Mouse (Mus musculus): Measurements from ENCODE around the gene Nexn. TPM values are rescaled to one million over a fixed set of nuclear protein-coding genes. Genes with fewer than 3 reads are reported as not detected.
"Not testable (repeated sequence)": the region's sequence is repeated elsewhere in the genome, so short reads cannot be mapped to it uniquely, and the experiment has no call there.

The Nexn gene
- 35.8 and 37.5 TPM in 2 replicates for polyA plus RNA-seq (2015; fragmentation: Nextera tagmentation; extraction: Ambion mirVana)

GRCm38 (mm10) chr3:152266036-152266421, at the start of gene Nexn:
Gene Nexn (minus strand): TSS chr3:152266350.
- Histone ChIP-seq H3K4me3 (replicated peaks) (peak within 1 kb of the TSS; percentile 54), H3K27me3 (replicated peaks) (no peaks in the 10 kb centered on the region; the same call in 1 of the 2 replicates), H3K36me3 (no peaks in the 10 kb centered on the region), H3K9me3 (no peaks in the 10 kb centered on the region), H3K4me2 (peak within 1 kb of the TSS; percentile 91), H3K9ac (peak within 1 kb of the TSS; percentile 37), H3K27ac (peak within 1 kb of the TSS; percentile 73), H3K4me1 (0 out of 2 replicates have a peak, but pooled peaks cover 11% of the 10 kb centered on the region)
- WGBS: 5% methylated on average over 13 of the region's 13 CpGs
- ATAC-seq (ENCODE audit: insufficient read depth, low FRiP score, low read depth): peak; percentile 42; the same call in 1 of the 2 replicates

GRCm38 (mm10) chr3:152315613-152316012, 49.5 kb upstream of the Nexn start:
- peak; percentile 86 for ATAC-seq (ENCODE audit: insufficient read depth, low FRiP score, low read depth)
- Histone ChIP-seq H3K27ac (no peak overlapping the region), H3K4me3 (replicated peaks) (no peak overlapping the region), H3K27me3 (replicated peaks) (no peaks in the 10 kb centered on the region), H3K9me3 (no peaks in the 10 kb centered on the region), H3K4me1 (no peaks in the 10 kb centered on the region), H3K4me2 (no peak overlapping the region), H3K9ac (no peak overlapping the region), H3K36me3 (no peaks in the 10 kb centered on the region)
- 8% methylated on average over 7 of the region's 7 CpGs for WGBS

GRCm38 (mm10) chr3:152314666-152315065, 48.5 kb upstream of the Nexn start:
- not testable (repeated sequence) for ATAC-seq (ENCODE audit: insufficient read depth, low FRiP score, low read depth)
- 78% methylated on average over 14 of the region's 14 CpGs for WGBS

GRCm38 (mm10) chr3:152309250-152309645, 43.1 kb upstream of the Nexn start:
- Histone ChIP-seq H3K36me3 (no peaks in the 10 kb centered on the region), H3K9ac (no peak overlapping the region), H3K4me1 (peaks cover 19% of the 10 kb centered on the region), H3K27ac (peak overlapping the region; percentile 94), H3K27me3 (replicated peaks) (no peaks in the 10 kb centered on the region), H3K4me3 (replicated peaks) (no peak overlapping the region), H3K9me3 (no peaks in the 10 kb centered on the region), H3K4me2 (peak overlapping the region; percentile 23; the same call in 1 of the 2 replicates)
- 0 out of 2 replicates have a peak, but pooled peaks have one; percentile 23 for ATAC-seq (ENCODE audit: insufficient read depth, low FRiP score, low read depth)
- 74% methylated on average over 9 of the region's 9 CpGs for WGBS

More at GRCm38 (mm10) chr3:152314666-152315065, 48.5 kb upstream of the Nexn start:
- H3K9me3 ChIP-seq; H3K4me3 ChIP-seq (replicated peaks); H3K9ac ChIP-seq; H3K4me1 ChIP-seq; H3K27me3 ChIP-seq (replicated peaks); H3K36me3 ChIP-seq; H3K27ac ChIP-seq; H3K4me2 ChIP-seq: not testable (repeated sequence)

- H3K4me3 ChIP-seq (replicated peaks): no peak overlapping the region
- H3K4me2 ChIP-seq: peak overlapping the region; percentile 23; the same call in 1 of the 2 replicates
- peaks cover 25% of the 10 kb centered on the region for H3K4me1 ChIP-seq
- ATAC-seq (ENCODE audit: insufficient read depth, low FRiP score, low read depth): peak; percentile 91
- no peaks in the 10 kb centered on the region for H3K27me3 ChIP-seq (replicated peaks)
- no peaks in the 10 kb centered on the region for H3K36me3 ChIP-seq
- H3K9me3 ChIP-seq: no peaks in the 10 kb centered on the region
- H3K9ac ChIP-seq: no peak overlapping the region
- H3K27ac ChIP-seq: peak overlapping the region; percentile 94
- WGBS: 13% methylated on average over 10 of the region's 10 CpGs
Measured at GRCm38 (mm10) chr3:152308485-152309249, 42.5 kb upstream of the Nexn start.

GRCm38 (mm10) chr3:152305971-152306370, 39.8 kb upstream of the Nexn start:
- ATAC-seq (ENCODE audit: insufficient read depth, low FRiP score, low read depth): no peak
- Histone ChIP-seq H3K27me3 (replicated peaks) (no peaks in the 10 kb centered on the region), H3K36me3 (peaks cover 2% of the 10 kb centered on the region; the same call in 1 of the 2 replicates), H3K9ac (no peak overlapping the region), H3K4me1 (peaks cover 26% of the 10 kb centered on the region), H3K27ac (no peak overlapping the region), H3K4me3 (replicated peaks) (no peak overlapping the region), H3K9me3 (no peaks in the 10 kb centered on the region), H3K4me2 (no peak overlapping the region)
- WGBS: 88% methylated on average over 4 of the region's 4 CpGs

- H3K36me3 ChIP-seq: peaks cover 6% of the 10 kb centered on the region; the same call in 1 of the 2 replicates
- no peak overlapping the region for H3K27ac ChIP-seq
- H3K9ac ChIP-seq: no peak overlapping the region
- WGBS: 66% methylated on average over 8 of the region's 8 CpGs
- no peak overlapping the region for H3K4me3 ChIP-seq (replicated peaks)
- H3K9me3 ChIP-seq: no peaks in the 10 kb centered on the region
- no peak overlapping the region for H3K4me2 ChIP-seq
- peaks cover 26% of the 10 kb centered on the region for H3K4me1 ChIP-seq
- ATAC-seq (ENCODE audit: insufficient read depth, low FRiP score, low read depth): no peak
- no peaks in the 10 kb centered on the region for H3K27me3 ChIP-seq (replicated peaks)
Measured at GRCm38 (mm10) chr3:152305080-152305479, 38.9 kb upstream of the Nexn start.

- Histone ChIP-seq H3K36me3 (peaks cover 6% of the 10 kb centered on the region; the same call in 1 of the 2 replicates), H3K9ac (no peak overlapping the region), H3K4me1 (peaks cover 22% of the 10 kb centered on the region), H3K27ac (peak overlapping the region; percentile 48; the same call in 1 of the 2 replicates), H3K9me3 (no peaks in the 10 kb centered on the region), H3K4me2 (no peak overlapping the region), H3K4me3 (replicated peaks) (no peak overlapping the region), H3K27me3 (replicated peaks) (no peaks in the 10 kb centered on the region)
- WGBS: 36% methylated on average over 6 of the region's 6 CpGs
- no peak for ATAC-seq (ENCODE audit: insufficient read depth, low FRiP score, low read depth)
Measured at GRCm38 (mm10) chr3:152304093-152304815, 38.1 kb upstream of the Nexn start.

GRCm38 (mm10) chr3:152302991-152303390, 36.8 kb upstream of the Nexn start:
- 0 out of 2 replicates have a peak, but pooled peaks have one; percentile 5 for ATAC-seq (ENCODE audit: insufficient read depth, low FRiP score, low read depth)
- H3K4me3 ChIP-seq (replicated peaks): no peak overlapping the region
- peaks cover 6% of the 10 kb centered on the region; the same call in 1 of the 2 replicates for H3K36me3 ChIP-seq
- peaks cover 13% of the 10 kb centered on the region; the same call in 1 of the 2 replicates for H3K4me1 ChIP-seq
- H3K27ac ChIP-seq: no peak overlapping the region
- H3K9ac ChIP-seq: no peak overlapping the region
- H3K9me3 ChIP-seq: no peaks in the 10 kb centered on the region
- no peak overlapping the region for H3K4me2 ChIP-seq
- WGBS: 59% methylated on average over 9 of the region's 9 CpGs
- H3K27me3 ChIP-seq (replicated peaks): no peaks in the 10 kb centered on the region

- Histone ChIP-seq H3K27ac (no peak overlapping the region), H3K9ac (no peak overlapping the region), H3K36me3 (peaks cover 6% of the 10 kb centered on the region; the same call in 1 of the 2 replicates), H3K9me3 (no peaks in the 10 kb centered on the region), H3K4me1 (peaks cover 13% of the 10 kb centered on the region; the same call in 1 of the 2 replicates), H3K27me3 (replicated peaks) (no peaks in the 10 kb centered on the region), H3K4me3 (replicated peaks) (no peak overlapping the region), H3K4me2 (no peak overlapping the region)
- ATAC-seq (ENCODE audit: insufficient read depth, low FRiP score, low read depth): no peak
- 76% methylated on average over 14 of the region's 14 CpGs for WGBS
Measured at GRCm38 (mm10) chr3:152300376-152301337, 34.5 kb upstream of the Nexn start.

GRCm38 (mm10) chr3:152295896-152296295, 29.7 kb upstream of the Nexn start:
- no peak overlapping the region for H3K27ac ChIP-seq

More at GRCm38 (mm10) chr3:152295896-152296295, 29.7 kb upstream of the Nexn start:
- 90% methylated on average over 5 of the region's 5 CpGs for WGBS
- H3K36me3 ChIP-seq: peaks cover 3% of the 10 kb centered on the region; the same call in 1 of the 2 replicates
- no peak overlapping the region for H3K4me2 ChIP-seq
- no peak for ATAC-seq (ENCODE audit: insufficient read depth, low FRiP score, low read depth)
- no peaks in the 10 kb centered on the region for H3K9me3 ChIP-seq
- H3K27me3 ChIP-seq (replicated peaks): no peaks in the 10 kb centered on the region
- H3K4me3 ChIP-seq (replicated peaks): no peak overlapping the region
- H3K9ac ChIP-seq: no peak overlapping the region
- H3K4me1 ChIP-seq: 0 out of 2 replicates have a peak, but pooled peaks cover 7% of the 10 kb centered on the region

All from stomach, embryonic 15.5 days (tissue).